Mouse (Mus musculus) gastrocnemius, adult 8-10 months (tissue): ENCODE results near the gene D8Ertd738e. TPM values are rescaled to one million over a fixed set of nuclear protein-coding genes. Genes with fewer than 3 reads are reported as not detected.

Source experiments
- DNase-seq, 2 experiments: peaks; one replicate each; pipeline ENCODE4 v3.0.0; 2022; ENCODE audit warnings: low spot score in 2 of 2
- total RNA-seq, 4 experiments: library from RNA; stranded (reverse); gene quantifications; 2 replicates each; pipeline ENCODE4 v1.2.4; 2022

The D8Ertd738e gene
- 100 to 1,000 TPM; 142 to 179 (median 152) TPM for total RNA-seq

DNA sequence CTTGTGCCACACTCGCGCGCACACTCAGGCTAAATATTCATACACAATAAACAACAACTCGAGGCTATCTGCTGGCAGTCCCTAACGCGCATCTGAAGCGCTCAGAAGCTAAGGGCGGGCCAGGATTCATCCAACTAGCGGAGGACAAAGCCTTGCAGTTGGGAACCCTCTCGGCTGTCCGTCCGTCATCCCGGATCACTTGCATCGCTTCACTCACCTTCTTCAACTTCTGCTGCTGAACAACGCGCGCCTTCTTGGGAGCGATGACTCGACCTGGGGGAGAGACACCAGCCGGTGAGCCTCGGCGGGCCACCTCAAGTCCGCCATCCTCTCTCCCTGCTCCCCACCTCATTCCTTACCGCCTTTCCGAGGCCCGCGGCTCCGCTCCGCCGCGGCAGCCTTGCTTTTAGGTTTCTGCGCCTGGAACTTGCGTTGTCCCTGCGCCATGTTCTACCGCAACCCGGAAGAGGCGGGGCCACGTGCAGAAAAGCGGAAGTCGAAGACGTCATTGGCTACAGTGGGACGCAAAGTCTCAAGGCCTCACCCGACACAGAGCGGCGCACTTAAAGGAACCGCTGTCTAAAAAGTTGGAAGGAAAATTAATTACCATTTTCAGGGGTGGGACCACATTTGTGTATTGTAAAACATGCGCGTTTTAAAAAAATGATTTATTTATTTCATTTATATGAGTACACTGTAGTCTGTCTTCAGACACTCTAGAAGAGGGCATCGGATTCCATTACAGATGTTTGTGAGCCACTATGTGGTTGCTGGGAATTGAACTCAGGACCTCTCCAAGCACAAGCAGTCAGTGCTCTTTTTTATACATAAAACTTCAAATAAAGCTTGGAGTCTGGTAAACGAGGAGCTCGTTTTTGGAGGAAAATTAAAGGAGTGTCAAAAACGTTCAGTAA, at the start of gene D8Ertd738e:
Gene D8Ertd738e (minus strand): TSS at position 463 of the 914 bp plus-strand sequence.
- DNase-seq, result peak; percentile 77 to 82

DNA sequence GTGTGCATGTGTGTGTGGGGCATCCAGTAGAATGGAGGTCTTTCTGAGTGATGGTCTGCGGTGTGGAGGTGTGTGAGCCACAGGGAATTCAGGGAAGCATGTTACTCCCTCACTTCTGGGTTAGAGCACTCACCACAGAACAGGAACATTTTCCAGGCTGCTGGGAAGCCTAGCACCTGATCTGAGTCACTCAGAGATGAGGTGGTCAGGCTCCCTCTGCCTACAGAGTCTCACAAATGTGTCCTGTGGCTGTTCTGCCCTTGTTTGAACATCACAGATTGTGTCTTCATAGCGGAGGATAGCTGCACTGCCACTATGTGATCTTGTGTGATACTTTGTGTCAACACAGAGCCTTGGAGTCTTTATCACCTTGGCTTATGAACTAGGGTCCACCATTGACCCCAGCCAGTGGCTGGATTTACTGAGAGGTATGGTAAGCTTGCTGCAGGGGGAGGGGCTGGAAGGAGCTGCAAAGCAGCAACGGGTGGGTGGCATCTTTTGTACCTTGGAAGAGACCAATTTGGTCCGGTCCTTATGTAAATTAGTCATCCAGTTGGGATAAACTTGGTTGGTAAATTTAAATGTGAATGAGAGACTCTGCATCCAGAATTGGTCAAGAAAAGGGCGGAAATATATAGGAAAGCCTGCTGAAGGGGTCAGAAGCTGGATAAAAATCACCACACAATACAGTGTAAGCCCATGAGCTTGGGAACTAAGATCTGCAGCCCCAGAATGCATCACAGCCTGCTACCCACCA, 47.7 kb upstream of the D8Ertd738e start:
- no peak for DNase-seq

DNA sequence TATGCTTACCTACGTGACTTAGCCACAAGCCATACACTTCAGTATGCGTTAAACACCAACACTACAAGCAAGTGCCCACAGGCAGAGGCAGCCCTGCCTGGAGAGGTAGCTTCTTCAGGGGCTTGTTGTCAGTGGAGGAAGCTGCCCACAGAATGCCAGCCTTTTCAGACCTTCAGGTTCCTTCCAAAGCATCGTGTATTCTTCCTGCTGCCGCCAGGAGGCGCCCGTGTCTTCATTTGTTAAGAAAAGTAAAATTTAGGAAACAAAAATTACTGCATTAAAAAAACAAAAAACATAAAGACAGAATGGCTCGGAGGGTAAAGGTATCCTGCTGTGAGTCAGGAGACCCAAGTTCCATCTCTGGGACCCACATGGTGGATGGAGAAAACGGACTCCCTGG, 42.2 kb upstream of the D8Ertd738e start:
- no peak for DNase-seq

DNA sequence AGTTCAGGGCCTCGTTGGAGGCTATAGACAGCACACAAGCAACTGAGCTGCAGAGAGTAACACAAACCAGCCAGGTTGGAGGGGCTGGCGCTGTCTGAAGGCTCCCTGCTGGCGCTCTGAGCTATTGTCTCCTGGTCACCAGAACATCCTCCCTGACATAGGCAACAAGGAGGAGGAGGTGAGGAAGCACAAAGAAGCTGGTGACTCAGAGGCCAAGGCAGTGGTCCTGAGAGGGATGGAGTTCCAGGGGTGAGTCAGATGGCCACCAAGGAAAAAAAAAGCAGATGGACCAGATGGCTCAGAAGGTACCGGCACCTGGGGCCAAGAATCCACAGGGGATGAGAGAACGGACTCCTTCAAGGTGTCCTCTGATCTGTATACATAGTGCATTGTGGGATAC, 41.6 kb upstream of the D8Ertd738e start:
- no peak for DNase-seq

DNA sequence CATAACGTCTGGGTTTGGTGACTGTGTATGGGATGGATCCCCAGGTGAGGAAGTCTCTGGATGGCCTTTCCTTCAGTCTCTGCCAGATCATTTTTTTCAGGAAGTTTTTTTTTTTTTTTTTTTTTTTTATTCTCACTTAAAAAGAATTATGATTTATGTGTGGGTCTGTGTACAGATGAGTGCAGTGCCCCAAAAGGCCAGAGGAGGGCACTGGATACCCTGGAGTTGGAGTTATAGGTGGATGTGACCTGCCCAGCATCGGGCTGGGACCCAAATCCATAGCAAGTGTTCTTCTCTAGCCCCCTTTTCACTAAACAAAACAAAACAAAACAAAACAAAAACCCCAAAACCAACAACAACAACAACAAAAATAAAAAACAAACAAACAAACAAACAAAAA, 39.4 kb upstream of the D8Ertd738e start:
- DNase-seq, result no peak

DNA sequence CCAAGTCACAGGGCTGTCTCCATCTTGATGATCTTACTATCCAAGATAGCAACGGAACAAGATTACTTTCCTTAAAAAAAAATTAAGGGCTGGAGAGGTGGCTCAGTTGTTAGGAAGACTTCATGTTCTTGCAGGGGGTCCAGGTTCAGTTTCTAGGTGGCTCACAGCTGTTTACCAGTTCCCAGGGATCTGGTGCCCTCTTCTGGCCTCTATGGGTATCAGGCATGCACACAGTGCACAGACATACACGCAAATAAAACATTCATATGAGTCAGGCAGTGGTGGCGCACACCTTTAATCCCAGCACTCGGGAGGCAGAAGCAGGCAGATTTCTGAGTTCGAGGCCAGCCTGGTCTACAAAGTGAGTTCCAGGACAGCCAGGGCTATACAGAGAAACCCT, 36.1 kb upstream of the D8Ertd738e start:
- peak in 1 of 2 experiments; percentile 22 for DNase-seq

DNA sequence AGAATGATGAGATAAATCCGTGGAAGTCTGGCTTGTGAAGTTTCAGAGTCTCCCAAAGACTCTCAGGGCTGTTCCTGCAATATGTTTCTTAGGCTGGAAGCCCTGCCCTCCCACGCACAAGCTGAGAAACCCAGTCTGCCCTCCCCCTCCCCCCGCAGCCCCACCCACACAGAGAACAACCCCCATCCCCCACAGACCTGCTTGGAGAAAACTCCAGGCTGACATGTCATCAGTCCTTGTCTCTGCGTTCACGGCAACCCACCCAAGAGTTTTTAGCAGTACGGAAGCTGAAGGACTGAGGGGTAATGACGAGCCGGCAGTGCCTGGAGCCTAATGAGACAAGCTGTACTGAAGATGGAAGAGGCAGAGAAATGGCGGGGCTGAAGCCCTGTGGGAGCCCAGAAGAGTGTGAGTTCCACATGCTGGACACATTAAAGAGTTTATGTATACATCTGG, 35.1 kb upstream of the D8Ertd738e start:
- DNase-seq, result no peak

DNA sequence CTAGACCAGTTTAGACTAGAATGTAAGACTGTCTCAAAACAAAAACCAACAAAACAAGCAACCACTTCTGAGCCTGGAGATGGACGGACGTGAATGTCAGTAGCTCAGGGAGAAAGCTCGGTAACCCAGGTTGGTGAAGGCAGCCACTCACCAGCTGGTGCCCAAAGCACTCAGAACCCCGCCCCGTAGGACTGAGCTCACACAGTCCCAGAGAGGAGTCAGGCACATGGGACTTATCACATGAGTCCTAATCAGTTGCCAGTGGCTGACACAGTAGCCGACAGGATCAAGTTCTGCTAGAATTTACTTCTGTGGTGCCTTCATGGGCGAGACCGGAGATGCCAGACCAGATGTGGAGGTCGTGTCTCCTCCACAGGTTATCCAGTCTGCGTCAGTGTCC, 31.3 kb upstream of the D8Ertd738e start:
- no peak for DNase-seq

DNA sequence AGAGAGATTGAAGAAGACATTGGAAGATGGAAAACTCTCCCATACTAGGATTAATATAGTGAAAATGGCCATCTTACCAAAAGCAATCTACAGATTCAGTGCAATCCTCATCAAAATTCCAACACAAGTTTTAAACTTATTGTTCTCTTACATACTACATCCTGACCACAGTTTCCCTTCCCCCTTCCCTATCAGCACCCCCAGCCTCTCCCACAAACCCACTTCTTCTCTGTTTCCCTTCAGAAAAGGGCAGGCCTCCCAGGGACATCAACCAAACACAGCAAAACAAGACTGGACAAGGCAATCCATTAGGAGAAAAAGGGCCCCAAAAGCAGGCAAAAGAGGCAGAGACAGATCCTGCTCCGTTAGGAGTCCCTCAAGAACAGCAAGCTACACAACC, 26.9 kb upstream of the D8Ertd738e start:
- no peak for DNase-seq

DNA sequence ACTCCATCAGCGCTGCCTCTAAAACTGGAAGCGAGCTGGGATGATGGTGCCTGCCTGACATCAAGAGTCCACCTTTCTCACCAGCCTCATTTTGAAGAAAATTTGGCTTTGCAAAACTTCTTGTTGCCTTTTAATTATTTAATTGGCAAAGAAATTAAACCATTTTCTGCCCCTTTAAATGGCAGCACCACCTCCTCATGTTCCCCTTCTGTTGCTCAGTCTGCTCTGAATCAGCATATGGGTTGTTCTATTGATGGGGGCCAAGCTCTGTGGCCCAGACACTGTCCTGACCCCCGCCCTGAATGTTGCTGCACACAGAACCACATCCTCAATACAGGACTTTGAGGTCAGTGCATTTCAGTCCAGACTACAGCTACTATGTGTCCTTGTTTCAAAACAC, 24.4 kb upstream of the D8Ertd738e start:
- DNase-seq, result no peak

DNA sequence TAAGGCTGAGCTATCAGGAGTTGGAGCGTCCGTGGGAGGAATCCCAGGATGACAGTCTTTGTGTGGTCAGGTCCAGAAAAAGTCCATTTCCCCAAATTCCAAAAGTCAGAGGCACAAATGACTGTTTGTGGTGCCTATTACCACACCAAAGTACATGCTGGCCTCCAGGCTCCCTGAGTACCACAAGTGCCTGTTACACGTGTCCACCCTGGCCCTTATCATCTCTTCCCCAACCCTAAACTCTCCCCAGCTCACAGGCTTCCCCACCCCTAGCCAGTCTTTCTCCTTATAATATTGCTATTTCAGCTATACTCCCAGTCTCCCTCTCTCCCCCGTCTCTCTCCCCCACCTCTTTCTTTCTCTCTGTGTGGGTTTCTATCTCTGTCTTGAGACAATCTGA, 22.8 kb upstream of the D8Ertd738e start:
- no peak for DNase-seq

DNA sequence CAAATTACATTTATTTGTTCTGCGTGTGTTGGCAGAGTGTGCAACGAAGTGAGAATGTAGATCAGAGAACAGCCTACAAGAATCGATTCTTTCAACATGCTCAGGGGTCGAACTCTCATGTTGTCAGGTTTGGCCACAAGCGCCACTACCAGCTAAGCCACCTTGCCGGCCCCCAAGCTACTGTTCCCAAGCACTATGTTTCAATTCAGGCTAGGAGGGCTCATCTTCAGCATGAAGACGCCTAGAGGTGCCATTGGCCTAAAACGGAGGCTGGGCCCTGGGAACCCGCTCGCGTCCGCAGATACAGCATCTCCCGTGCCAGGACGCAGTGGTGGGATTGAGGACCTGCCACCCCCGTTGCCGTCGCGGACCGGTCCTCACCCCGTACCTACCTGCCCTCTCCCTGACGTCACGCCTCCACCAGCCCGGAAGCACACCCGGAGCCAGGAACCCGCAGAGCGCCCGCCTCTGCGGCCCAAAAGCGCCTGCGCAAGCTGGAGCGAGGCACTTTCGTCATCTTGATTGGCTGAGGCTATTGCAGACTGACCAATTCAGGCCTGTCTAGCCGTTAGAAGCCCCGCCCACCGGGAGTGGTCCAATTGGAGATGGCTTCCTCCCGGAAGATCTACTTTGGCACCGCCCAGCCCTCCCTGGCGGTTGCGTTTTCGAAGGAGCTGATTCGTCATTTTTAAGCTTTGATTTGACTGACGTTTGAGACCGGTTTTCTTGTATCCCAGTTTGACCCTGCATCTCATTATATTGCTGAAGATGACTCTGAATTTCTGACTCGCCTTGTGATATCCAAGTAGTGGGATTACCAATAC, 20.6 kb upstream of the D8Ertd738e start, which contains the start of gene Ccdc130:
Gene Ccdc130 (minus strand): TSS at position 431 of the 824 bp plus-strand sequence.
- peak; percentile 99 to 100 for DNase-seq

DNA sequence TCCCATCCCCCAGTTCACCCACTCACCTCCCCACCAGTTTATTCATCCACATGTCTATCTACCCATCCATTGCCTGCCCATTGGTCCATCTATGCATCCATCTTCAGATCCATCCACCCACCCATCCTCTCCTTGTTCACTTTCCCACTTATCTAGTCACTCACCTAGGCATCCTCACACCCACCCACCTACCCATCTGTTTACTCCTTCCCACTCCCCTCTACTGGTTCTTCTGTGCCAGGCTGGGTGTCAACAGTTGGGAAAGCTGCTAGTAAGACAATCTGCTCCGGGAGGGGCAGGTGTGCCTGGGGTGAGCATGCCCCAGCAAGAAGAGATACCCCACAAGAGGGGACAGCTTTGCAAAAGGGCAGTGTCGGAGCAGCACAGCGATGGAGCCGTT, 11.6 kb upstream of the D8Ertd738e start:
- DNase-seq, result no peak

DNA sequence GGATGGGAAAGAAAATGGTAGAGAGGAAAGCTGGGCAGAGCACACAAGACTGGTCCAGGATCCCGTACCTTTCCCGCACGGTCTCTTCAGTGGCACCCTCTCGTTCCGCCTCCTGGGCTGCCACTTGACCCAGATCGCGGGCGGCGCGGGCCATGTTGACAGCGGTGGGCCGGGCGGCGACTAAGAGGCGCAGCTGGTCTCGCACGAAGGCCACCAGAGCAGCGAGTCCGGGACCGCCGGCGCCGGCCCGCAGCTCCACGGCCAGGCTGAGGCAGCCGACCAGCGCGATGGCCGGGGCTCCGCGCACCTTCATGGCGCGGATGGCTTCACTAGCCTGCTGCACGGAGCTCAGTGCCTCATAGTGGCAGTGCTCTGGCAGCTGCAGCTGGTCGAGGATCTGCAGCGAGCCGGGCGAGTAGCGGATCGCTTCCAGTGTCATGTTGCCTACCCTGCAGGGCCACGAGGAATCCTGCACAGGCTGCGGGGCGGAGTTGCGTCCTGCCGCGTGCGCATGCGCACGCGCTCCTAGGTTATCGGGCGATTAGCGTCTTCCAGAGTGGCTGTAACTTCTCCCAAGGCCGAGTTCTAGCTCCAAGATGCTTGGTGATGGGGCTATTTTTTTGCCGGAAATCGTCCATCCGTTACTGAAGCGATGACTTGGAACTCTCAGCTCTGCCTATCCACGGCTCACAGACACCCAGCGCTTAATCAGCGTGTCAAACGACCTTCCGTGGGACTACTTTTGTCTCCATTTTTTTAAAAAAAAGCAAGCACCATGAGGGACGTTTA, 7.5 kb upstream of the D8Ertd738e start, which contains the start of gene Mri1:
Gene Mri1 (minus strand): TSS at position 505 of the 789 bp plus-strand sequence.
- peak; percentile 61 to 82 for DNase-seq

DNA sequence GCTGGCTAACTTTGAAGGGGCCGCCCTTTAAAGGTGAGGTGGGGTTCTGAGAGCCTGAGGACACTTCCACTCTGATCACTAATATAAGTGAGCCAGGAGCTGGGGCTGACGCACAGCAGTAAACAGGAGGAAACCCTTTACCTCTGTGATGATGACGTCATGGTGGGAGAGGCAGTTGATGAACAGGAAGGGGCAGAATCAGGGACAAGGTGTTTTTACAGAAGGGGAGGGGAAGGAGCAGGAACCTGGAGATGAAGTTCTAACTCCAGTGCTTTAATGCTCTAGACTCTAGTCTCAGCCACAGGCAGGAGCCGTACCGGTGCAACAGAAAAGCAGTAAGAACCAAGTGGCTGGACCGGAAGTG, 6.9 kb upstream of the D8Ertd738e start:
- DNase-seq, result no peak

DNA sequence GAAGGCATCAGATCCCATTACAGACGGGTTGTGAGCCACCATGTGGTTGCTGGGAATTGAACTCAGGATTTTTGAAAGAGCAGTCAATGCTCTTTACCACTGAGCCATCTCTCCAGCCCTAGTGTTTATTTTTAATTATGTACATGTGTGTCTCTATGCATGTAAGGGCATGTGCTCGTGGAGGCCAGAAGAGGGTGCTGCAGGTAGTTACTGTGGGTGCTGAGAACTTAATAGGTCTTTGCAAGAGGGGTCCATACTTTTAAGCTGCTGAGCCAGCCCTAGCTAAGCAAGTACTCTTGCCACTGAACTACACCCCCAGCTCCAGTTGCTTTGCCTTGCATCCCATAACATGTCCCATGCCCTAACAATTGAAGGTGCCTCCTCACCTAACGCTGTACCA, 6.3 kb upstream of the D8Ertd738e start:
- DNase-seq, result no peak

DNA sequence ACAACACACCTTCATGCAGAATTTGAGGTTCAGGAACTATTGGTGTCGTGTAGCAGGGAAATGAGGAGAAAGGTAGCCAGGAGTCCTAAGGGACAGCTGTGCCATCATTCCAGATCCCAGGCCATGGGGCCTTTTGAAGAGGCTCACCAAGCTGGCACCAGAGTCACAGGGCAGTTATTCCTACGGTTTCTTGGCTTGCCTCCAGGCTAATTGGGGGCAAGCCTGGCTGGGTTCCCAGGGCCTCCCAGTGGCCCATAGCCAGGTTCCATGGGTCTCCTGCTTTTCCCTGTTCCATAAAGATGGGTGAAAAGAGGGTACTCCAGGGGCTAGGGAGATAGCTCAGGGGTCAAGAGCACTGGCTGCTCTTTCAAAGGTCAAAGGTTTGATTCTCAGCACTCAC, 7.7 kb downstream of the D8Ertd738e start:
- DNase-seq, result no peak

DNA sequence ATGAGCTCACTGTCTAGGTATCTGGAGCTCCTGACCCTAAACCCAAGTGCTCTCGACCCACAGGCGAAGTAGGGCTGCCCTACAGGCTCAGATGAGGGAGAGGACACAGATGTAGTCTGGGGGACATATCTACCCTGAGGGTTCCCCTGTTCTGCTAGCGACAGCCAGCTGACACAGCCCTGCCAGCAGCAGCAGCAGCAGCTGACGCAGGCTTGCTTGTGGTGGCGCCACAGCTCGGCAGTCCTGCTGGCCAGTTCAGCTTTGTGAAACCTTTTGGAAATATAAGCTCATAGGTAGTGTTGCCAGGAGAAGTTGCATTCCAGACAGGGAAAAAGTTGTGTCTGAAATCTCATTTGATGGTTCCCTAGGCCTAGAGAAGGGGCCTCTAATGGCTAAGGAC, 8.4 kb downstream of the D8Ertd738e start:
- no peak for DNase-seq

DNA sequence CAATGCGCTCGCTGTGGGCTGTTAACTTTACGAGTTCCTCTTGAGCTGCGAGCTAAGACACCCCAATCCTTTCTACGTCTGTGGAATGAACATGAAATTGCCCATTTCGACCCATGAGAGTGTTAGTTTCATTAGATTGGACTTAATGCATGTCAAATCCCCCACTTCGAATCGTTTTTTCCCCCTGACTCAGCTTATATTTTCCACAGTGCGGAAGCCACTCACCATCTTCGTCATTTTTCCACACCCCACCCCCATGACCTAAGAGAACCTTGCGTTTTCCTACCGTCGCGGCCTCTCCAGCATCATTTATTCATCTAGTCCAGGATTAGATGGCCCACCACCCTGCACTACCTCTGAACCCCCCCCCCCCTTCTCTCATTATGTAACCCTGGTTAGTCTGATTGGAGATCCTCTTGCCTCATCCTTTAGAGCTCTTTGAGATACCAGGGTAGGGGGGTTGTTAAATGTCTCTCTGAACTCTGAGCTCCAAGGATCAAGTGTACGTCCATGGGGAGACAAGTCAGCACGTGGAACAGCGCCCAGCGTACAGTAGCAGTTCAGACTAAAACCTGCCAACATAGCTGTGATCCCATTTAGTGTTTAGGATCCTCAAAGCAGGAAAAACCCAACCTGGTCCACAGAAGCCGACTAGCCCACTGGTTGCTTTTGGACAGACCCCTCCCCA, 11.8 kb downstream of the D8Ertd738e start:
- no peak for DNase-seq

DNA sequence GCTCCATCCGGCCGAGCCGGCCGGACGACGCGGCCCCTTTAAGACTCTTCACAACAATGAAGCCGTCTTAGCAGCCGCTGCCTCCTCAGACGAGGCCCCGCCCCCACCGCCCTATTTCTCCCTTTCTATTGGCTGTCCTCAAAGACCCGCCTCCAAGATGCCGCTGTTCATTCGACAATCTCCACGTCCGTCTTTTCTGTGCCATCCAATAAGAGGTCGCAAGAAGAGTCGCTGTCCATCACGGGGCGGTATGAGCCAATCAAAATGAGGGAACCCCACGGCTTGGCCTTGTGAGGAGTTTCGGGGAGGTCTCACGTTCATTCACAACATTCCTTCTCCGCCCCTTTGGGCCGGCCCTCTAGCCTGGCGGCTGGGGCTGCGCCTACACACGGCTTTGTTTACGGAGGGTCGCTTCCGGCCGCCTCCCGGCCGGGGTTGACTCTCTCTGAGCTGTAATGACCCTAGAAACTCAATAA, 12.5 kb downstream of the D8Ertd738e start, which contains the start of gene Zswim4:
Gene Zswim4 (minus strand): TSS at position 58 of the 476 bp plus-strand sequence.
- DNase-seq, result peak; percentile 98
